Mouse (Mus musculus) natural killer cell, adult 2 months (primary cell): ENCODE data around the gene Arhgap9.
A peak's percentile ranks its signal among the peaks of the same experiment; 100 is the strongest.

ENCODE experiments used
- DNase-seq, 2 experiments: peaks; one replicate each; pipeline ENCODE4 v3.0.0; 2022; ENCODE audit warnings: low spot score in 2 of 2

The Arhgap9 gene

GRCm38 (mm10) chr10:127321621-127322020, at the start of gene Arhgap9:
Gene Arhgap9 (plus strand): TSS chr10:127321964.
- DNase-seq, result peak in 1 of 2 experiments; percentile 43

GRCm38 (mm10) chr10:127272371-127272770, 49.4 kb upstream of the Arhgap9 start:
- no peak for DNase-seq

GRCm38 (mm10) chr10:127274261-127275022, 47.3 kb upstream of the Arhgap9 start:
- no peak for DNase-seq

- DNase-seq, result no peak
Measured at GRCm38 (mm10) chr10:127279730-127280129, 42.0 kb upstream of the Arhgap9 start.

DNA sequence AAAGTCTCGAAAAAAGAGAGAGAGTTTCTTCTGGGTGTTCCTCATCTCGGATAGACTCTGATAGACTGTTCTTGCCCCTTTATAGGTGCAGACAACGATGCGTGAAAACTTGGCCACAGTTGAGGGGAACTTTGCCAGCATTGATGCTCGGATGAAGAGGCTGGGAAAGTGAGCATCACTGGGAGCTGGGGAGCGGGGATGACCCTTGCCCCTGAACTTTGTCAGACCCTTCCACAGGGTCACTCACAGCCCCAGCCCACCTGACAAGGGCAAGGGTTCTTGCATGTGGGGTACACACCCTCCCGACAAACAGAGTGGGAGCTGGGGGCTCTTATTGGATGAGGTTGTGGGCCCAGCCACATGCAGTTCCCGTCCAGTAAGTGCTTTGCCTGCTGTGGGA, 40.4 kb upstream of the Arhgap9 start:
- DNase-seq, result no peak

- no peak for DNase-seq
Measured at GRCm38 (mm10) chr10:127282620-127283215, 39.0 kb upstream of the Arhgap9 start.

DNA sequence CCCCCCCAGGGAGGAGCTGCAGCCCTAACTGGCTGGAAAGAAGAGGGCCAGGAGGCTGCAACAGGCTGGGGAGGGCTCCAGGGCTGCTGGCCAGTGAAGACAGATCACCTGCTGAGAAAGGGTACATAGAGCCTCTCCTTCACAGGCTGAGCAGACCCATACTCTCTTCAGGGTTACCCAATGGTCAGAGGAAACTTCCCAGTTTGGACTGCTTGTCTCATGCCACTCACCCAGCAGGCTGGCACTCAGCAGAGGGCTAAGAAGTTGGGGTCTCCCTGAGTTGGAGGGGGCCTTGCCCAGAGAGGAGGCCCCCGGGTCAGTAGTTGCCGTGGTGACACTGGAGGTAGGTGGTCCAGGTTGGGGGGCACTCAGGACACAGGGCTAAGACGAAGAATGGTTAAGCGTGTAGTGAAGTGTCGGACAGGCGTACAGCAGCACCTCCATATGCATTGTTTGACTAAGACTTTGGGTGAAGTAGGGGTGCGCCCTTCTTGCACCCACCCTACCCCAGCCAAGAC, 37.6 kb upstream of the Arhgap9 start:
- no peak for DNase-seq

- no peak for DNase-seq
Measured at GRCm38 (mm10) chr10:127284724-127285500, 36.9 kb upstream of the Arhgap9 start.

DNA sequence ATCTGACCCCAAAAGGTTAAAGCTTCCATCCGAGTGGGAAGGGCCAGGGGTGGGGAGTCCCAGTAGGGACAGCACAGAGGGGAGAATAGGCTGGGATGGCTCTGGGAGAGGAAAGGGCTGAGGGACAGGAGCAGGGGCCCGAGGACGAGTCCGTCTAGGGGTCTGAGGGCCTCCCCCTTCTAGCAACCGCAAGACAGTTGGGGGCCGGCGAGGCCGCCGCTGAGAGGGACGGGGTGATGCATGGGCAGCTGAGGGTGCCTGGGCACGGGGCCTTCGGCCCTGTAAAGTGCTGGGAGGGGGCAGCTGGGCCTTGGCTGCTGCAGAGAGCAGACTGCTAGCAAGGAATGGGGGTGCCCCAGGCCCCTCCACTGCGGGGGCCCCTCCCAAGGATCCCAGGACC, 36.1 kb upstream of the Arhgap9 start:
- DNase-seq, result no peak

DNA sequence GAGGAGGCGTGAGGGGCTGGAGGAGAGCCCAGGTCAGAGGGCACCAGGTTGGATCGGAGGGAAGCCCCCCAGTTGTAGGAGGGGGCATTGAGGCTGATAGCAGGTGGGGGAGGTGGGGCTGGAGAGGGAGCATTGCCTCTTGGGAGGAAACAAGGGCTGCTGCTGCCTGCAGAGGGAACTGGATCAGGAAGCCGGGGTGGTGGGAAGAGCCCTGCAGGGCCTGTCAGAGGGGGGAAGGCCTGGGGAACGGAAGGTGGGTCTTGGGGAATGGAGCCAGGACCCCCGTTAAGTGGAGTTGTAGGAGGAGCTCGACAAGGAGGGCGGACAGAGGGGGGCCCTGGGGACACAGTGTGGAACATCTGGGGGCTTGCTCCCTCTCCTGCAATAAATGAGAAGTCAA, 35.6 kb upstream of the Arhgap9 start:
- DNase-seq, result no peak

DNA sequence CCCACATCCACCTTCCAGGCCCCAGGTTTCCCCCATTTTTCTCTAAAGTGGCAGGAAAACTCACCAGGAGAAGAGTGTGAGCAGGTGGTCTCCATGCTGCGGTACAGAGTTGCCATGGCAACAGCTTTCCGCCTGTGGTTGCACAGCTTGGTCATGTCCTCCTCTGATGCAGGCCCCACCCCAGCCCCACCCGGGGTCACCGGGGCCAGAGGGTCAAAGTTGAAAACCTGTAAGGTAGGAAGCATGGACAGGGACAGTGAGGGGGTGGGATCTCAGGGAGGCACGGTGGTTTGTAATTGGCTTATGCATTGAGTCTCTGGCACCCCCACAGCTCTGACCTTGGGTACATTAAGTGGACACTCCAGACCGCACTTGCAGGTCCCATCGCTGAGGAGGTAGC, 35.0 kb upstream of the Arhgap9 start:
- no peak for DNase-seq

- no peak for DNase-seq
Measured at GRCm38 (mm10) chr10:127287271-127287935, 34.4 kb upstream of the Arhgap9 start.

GRCm38 (mm10) chr10:127287936-127288293, 33.8 kb upstream of the Arhgap9 start:
- no peak for DNase-seq

- no peak for DNase-seq
Measured at GRCm38 (mm10) chr10:127288328-127288799, 33.4 kb upstream of the Arhgap9 start.

DNA sequence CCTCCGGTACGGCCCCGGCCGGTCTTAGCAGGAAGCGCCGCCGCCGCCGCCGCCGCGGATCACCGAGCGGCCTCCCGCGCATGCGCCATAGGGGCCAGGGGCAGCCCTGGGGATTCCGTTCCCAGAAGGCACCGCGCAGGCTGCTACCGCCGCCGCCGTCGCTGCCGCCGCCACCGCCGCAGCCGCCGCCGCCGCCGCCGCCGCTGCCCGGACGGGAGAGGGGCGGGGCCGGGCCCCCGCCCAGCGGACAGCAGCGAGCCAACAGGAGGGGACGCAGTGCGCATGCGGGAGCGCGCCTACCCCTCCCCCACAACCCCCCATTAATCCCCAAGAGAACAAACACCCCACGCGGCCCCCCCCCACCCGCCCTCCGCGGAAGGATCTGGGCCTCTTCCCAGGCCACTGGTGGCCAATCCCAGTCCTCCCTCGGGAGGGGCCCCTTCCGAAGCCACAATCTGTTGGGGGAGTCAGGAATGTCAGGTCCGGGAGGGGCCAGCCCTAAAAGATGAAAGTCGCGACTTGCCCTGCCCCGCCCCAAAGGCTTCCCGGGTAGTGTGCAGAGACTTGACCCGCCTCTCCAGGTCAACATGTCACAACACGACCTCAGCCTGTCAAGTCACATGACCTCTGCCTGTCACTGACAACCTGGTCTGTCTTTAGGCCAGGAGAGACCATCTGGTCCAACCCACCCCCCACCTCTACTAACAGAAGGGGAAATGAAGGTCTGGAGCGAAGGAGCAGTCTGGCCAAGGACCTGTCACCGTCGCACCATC, 32.8 kb upstream of the Arhgap9 start, which contains the start of gene Mbd6:
TSS of gene Mbd6 (minus strand) at position 219 of the 773 bp plus-strand sequence.
- DNase-seq, result peak; percentile 90 to 92

DNA sequence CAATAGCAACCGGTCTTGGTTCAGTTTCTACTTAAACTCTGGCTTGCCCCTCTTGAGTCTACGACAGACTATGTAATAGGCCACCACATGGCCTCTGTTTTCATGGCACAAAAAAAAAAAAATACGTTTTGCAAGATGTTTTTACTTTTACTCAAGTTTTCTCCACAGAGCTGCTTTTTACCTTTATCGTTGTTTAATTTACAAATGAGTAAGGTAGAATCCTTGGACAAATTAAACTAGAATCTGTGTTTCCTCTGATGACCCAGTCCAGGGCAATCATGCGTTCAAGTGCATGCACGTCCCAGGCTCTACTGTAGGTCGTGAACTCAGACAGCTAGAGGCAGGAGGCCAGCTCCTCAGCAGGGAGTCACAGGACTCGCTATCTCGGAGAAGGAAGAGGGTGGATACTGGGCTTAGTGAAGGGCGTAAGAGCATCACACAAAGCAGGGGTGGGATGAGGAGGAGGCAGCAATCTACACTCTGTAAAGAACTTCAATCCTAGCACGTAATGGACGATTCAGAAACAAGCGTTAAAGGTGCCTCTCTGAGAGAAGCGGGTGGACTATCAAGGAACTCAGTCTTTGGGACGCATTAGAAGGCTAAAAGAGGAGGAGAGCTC, 32.1 kb upstream of the Arhgap9 start:
- peak in 1 of 2 experiments; percentile 73 for DNase-seq

DNA sequence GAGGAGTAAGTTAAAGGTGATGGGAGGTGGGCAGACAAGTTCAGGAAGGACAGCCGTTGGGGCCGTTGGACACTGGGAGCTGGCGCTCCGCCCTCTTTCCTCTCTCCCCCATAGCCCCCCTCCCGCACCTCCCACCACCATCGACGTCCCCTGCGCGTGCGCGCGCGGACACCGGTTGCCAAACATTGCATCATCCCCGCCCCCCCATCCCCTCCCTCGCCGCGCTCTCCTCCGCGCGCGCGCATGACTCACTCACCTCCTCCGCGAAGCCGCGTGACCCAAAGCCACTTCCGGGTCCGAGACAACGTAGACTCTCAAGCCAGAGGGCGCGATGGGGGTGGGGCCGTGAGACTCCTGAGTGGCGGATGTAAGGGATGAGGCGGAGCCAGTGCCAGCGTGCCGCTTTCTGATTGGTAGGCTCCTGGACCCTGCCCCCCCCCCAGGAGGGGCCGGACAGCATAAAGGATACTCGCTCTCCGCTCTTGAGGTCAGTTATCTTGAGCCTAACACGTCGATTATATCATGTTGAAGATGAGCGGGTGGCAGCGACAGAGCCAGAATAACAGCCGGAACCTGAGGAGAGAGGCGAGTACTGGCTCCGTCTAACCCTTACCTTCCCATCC, 31.3 kb upstream of the Arhgap9 start:
- peak; percentile 100 for DNase-seq

DNA sequence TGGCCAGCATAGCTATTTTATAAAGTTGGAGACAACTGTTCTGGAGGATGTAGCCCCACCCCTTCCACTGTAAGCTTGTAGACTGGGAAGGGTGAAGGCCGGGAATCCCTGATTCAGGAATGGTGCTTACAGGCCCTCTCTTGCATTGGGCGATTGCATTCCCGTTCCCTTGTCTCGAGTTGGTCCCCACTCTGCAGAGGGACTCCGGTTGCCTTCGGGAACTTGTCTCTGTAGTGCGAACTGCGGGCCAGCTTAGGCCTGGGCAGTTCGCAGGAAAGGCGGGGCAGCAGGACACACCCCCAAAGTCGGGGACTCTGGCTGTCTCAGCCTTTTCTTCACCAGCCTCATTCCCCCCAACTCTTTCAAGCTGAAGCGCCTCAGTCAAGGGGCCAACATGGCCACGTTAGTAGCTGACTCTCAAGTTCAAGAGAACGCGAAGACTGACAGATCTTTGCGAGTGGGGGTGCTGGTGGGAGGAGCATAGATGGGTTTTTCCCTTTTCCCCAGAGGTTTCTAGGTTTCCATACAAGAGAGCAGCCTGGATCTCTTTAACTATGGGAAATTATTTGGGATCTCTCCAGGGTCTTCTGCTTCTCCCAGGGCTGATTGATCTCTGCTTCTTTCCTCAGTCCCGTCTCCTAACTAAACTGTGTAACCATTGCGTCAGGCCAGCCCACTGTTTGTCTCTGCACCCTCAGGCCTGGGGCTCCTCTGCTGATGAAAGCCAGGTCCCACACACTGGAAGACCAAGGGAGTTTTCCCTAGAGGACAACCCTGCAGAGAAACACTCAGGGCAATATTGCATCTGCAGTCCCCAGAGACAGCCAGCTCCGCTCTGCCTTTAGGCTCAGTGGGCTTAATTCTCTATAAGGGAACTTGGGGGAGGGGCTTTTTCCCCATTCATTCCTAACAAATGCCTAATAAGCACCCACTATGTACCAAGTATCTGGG, 30.6 kb upstream of the Arhgap9 start:
- DNase-seq, result peak; percentile 55 to 60
